ENCODE assay signal across 25 mouse cellular contexts in the genomic region with DNA sequence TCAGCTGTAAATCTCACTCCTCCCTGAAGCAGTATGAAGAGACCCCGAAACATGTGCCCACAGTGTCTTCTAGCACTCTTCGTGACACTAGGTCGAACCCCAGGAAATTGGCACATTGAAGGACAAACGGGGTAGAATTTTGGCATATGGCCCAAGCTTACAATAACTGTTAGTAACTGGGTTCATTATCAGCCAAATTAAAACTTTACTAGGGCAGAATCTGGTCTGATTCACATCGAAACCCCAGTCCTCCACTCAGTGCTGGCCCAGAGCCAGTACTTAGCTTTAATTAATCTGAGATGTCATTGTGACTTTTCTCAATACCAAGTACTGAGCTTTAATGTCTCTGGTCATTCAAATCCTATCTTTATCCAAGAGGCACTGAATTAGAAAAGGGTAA. TPM values are rescaled to one million over a fixed set of nuclear protein-coding genes. Genes with fewer than 3 reads are reported as not detected.
DNase-seq lines count a peak whose midpoint lies in the region; ATAC-seq and TF ChIP-seq lines count a peak whose summit lies in the region.
"Had no signal": no experiment of that assay in that cellular context is flagged by ENCODE, and none has a peak within 500 bp of the region (broad histone marks: within the 10 kb centered on the region; RNA-seq: fewer than 3 reads in every experiment).

No protein-coding gene starts in this region.

- no peaks in the 10 kb centered on the region; the same call in 1 of the 2 replicates for H3K36me3 ChIP-seq in intestine, postnatal 0 days (ENCODE audit: control insufficient read depth, insufficient read depth)
- H3K36me3 ChIP-seq: embryonic facial prominence, embryonic 12.5 days; heart, embryonic 15.5 days; limb, embryonic 10.5 days; midbrain, embryonic 12.5 days had no signal

- H3K27ac ChIP-seq in intestine, postnatal 0 days (ENCODE audit: low read depth, low read length), result peak overlapping the region; percentile 9; the same call in 1 of the 2 replicates
- H3K27ac ChIP-seq: embryonic facial prominence, embryonic 12.5 days; gastrocnemius, adult 2 months; heart, embryonic 15.5 days; hindbrain, embryonic 14.5 days; limb, embryonic 10.5 days; midbrain, embryonic 12.5 days had no signal

- TF ChIP-seq CTCF in intestine, postnatal 0 days (IDR thresholded peaks at IDR 0.05; ENCODE audit: low read depth), result no peak

- H3K4me2 ChIP-seq in intestine, postnatal 0 days (replicated peaks; ENCODE audit: low read depth), result peak overlapping the region; percentile 53
- H3K4me2 ChIP-seq: embryonic facial prominence, embryonic 12.5 days; heart, embryonic 15.5 days; hindbrain, embryonic 14.5 days; midbrain, embryonic 12.5 days had no signal

- H3K9me3 ChIP-seq in intestine, postnatal 0 days (ENCODE audit: control insufficient read depth), result no peaks in the 10 kb centered on the region
- H3K9me3 ChIP-seq: embryonic facial prominence, embryonic 12.5 days; heart, embryonic 15.5 days; limb, embryonic 10.5 days; midbrain, embryonic 12.5 days had no signal

- WGBS in intestine, postnatal 0 days, result 52% methylated on average over 5 of the region's 5 CpGs

- H3K4me1 ChIP-seq in intestine, postnatal 0 days (replicated peaks; ENCODE audit: control insufficient read depth, insufficient read depth, low read length), result no peaks in the 10 kb centered on the region
- H3K4me1 ChIP-seq: heart, embryonic 15.5 days; midbrain, embryonic 12.5 days had no signal

- peak; percentile 53 for DNase-seq in adrenal gland, adult 2 months
- DNase-seq in adrenal gland, adult 8-10 months, result no peak
- DNase-seq in kidney, adult 9 months, result peak; percentile 72
- DNase-seq in kidney, postnatal 4 days, result no peak
- peak; percentile 8 for DNase-seq in MN1 (ENCODE audit: low spot score)
- no peak for DNase-seq in heart, adult 8-10 months (ENCODE audit: low spot score)
- no peak for DNase-seq in layer of hippocampus, adult 9-11 months
- DNase-seq: cerebellum, adult 11-12 months; cerebellum, postnatal 25 days; gastrocnemius, adult 2 months; heart, postnatal 4 days; liver; liver, postnatal 0 days; lung, postnatal 14 days; thymus, postnatal 14 days had no signal

- 0 out of 2 replicates have a peak overlapping the region, but pooled peaks have one; percentile 7 for H3K9ac ChIP-seq in intestine, postnatal 0 days (ENCODE audit: low read depth, low read length)
- H3K9ac ChIP-seq: embryonic facial prominence, embryonic 12.5 days; heart, embryonic 15.5 days; hindbrain, embryonic 14.5 days; liver, postnatal 0 days; midbrain, embryonic 12.5 days had no signal

- H3K27me3 ChIP-seq in intestine, postnatal 0 days (replicated peaks; ENCODE audit: control insufficient read depth, insufficient read depth, low read length), result no peaks in the 10 kb centered on the region
- H3K27me3 ChIP-seq: embryonic facial prominence, embryonic 12.5 days; heart, embryonic 15.5 days; midbrain, embryonic 12.5 days had no signal

- ATAC-seq in intestine, postnatal 0 days, result no peak
- ATAC-seq: inflammation-experienced regulatory T-cells, adult 6 months; liver, postnatal 0 days had no signal

- no peak overlapping the region for H3K4me3 ChIP-seq in intestine, postnatal 0 days (ENCODE audit: low read depth, low read length)
- H3K4me3 ChIP-seq: embryonic facial prominence, embryonic 12.5 days; gastrocnemius, adult 2 months; heart, embryonic 15.5 days; limb, embryonic 10.5 days; midbrain, embryonic 12.5 days had no signal

RNA-seq across cellular contexts. Expression of gene 9130230L23Rik, which starts 46.8 kb away (rescaled TPM):
- total RNA-seq in adrenal gland, adult 2 months (2021), result 1 to 10 TPM in 1 of 2 experiments, not detected in 1; 2.5 TPM
- 0.08 and 0.24 TPM in 2 replicates for polyA plus RNA-seq in adrenal gland, adult 2 months (2012; rRNA removed)
- total RNA-seq in adrenal gland, adult 8-10 months (2022), result 1 to 10 TPM in 1 of 4 experiments, under 1 TPM in 3; 0.28 to 2.3 (median 0.54) TPM
- 6.7 and 7.0 TPM in 2 replicates for polyA plus RNA-seq in intestine, postnatal 0 days (2015; fragmentation: Nextera tagmentation; extraction: Ambion mirVana)
- not detected for total RNA-seq in heart, adult 8-10 months (2022)
- total RNA-seq: heart, postnatal 4 days; megakaryocyte progenitor cell, adult 5-6 weeks; monocyte, adult 5-6 weeks had no signal
- polyA plus RNA-seq: embryonic facial prominence, embryonic 12.5 days; frontal cortex, adult 2 months; hindbrain, embryonic 14.5 days; liver, postnatal 0 days; midbrain, embryonic 12.5 days had no signal

Comparison
In these comparisons a context has a peak if more than half of its experiments do, and no peak if none do; other contexts are left out.
1. DNase-seq: peak in adrenal gland, adult 2 months (single experiment), kidney, adult 9 months (single experiment) and MN1 (single experiment); none in adrenal gland, adult 8-10 months (single experiment), kidney, postnatal 4 days (0 of 2), heart, adult 8-10 months (single experiment) and layer of hippocampus, adult 9-11 months (single experiment).